Mouse (Mus musculus): ENCODE results near the gene 4930447C04Rik. TPM values are rescaled to one million over a fixed set of nuclear protein-coding genes. Genes with fewer than 3 reads are reported as not detected.

The 4930447C04Rik gene
- 3.4 and 4.5 TPM in 2 replicates for polyA plus RNA-seq (2016; fragmentation: Nextera tagmentation; extraction: Ambion mirVana)

DNA sequence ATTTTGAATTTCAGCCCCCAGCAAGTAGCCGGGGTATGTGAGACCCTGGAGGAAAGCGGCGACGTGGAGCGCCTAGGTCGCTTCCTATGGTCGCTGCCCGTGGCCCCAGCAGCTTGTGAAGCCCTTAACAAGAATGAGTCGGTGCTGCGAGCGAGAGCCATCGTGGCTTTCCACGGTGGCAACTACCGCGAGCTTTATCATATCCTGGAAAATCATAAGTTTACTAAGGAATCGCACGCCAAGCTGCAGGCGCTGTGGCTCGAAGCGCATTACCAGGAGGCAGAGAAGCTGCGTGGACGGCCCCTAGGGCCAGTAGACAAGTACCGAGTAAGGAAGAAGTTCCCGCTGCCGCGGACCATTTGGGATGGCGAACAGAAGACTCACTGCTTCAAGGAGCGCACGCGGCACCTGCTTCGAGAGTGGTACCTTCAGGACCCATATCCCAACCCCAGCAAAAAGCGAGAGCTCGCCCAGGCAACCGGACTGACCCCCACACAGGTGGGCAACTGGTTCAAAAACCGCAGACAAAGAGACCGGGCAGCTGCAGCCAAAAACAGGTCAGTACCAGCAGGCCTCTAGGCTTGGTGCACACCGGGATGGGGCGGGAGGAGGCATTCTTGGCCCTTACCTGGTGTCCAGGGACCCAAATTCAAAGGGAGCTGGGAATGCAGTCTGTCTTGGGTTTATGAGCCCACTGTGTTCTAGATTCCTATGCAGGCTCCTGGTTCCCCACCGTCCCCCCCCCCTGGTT, at the start of gene 4930447C04Rik:
TSS of gene 4930447C04Rik (minus strand) at position 704 of the 751 bp plus-strand sequence.
- Histone ChIP-seq H3K36me3 (no peaks in the 10 kb centered on the region), H3K4me2 (peak within 1 kb of the TSS; percentile 60), H3K27ac (ENCODE audit: poor library complexity, severe bottlenecking) (no peak within 1 kb of the TSS), H3K9me3 (replicated peaks) (no peaks in the 10 kb centered on the region), H3K4me3 (peak within 1 kb of the TSS; percentile 35), H3K9ac (no peak within 1 kb of the TSS), H3K4me1 (replicated peaks) (peaks cover 9% of the 10 kb centered on the region; the same call in 1 of the 2 replicates), H3K27me3 (replicated peaks) (peaks cover 83% of the 10 kb centered on the region)
- WGBS = 2% methylated on average over 39 of the region's 39 CpGs
- no peak for ATAC-seq (ENCODE audit: insufficient number of reproducible peaks, low FRiP score)

DNA sequence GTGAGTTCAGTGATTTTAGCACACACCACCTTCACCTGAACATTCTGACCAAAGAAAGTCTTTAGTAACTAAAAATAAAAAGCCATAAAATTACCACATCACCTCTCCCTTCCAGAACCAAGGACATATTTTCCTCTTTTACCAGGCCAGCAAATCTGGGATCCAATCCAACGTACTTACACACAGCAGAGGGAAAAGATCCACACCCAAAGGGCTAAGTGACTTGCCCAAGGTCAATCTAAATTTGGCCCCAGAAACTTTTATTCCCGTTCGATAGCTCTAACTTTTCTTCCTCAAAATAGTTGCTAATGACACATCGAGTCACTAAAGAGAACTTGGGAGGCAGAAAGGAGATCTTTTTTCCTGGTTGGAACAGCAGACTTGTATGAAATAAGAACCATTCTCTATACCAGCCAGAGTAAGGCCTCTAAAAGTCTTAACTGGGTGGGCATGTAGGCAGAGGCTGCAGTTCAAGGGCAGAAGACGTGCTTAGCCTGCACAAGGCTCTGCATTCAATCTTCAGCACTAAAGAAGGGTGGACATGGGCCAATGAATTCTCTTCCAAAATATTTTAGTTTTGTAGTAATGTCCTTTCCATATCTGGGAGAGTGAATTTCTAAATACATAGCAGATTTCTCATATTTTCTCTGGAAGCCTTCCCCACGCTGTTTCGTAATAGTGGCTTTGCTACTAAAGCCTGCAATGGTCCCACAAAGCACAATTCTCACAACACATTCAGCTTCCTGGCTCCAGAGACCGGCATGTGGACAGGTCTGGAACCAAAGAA, 42.7 kb upstream of the 4930447C04Rik start:
- H3K9me3 ChIP-seq (replicated peaks) = peaks cover 5% of the 10 kb centered on the region; the same call in 1 of the 2 replicates
- 0 out of 2 replicates have a peak, but pooled peaks cover 3% of the 10 kb centered on the region for H3K4me1 ChIP-seq (replicated peaks)
- H3K36me3 ChIP-seq = no peaks in the 10 kb centered on the region
- H3K9ac ChIP-seq = no peak overlapping the region
- no peak for ATAC-seq (ENCODE audit: insufficient number of reproducible peaks, low FRiP score)
- H3K27me3 ChIP-seq (replicated peaks) = no peaks in the 10 kb centered on the region
- whole genome bisulfite sequencing = 67% methylated on average over 8 of the region's 8 CpGs
- no peak overlapping the region for H3K27ac ChIP-seq (ENCODE audit: poor library complexity, severe bottlenecking)
- H3K4me2 ChIP-seq = no peak overlapping the region
- H3K4me3 ChIP-seq = no peak overlapping the region

DNA sequence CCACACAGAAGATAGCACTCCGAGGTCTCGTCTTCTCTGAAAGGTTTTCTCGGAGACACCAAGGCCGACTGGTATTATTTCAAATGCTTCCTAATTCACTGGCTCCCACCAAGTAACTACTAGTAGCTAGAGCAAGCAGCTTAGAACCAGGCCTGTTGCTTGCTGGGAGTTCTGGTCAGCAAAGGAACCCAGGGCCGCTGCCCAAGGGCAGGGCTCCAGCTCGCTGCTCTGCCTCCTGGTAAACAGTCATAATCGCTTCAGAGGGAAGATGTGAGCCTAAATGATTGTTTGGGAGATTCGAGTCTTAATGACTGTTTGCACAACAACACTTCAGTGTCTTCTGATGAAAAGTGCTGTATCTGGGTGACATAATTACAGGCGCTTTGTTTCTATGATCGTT, 42.0 kb upstream of the 4930447C04Rik start:
- 74% methylated on average over 10 of the region's 10 CpGs for WGBS
- 0 out of 2 replicates have a peak, but pooled peaks cover 3% of the 10 kb centered on the region for H3K4me1 ChIP-seq (replicated peaks)
- H3K27me3 ChIP-seq (replicated peaks) = no peaks in the 10 kb centered on the region
- no peak overlapping the region for H3K4me3 ChIP-seq
- peaks cover 5% of the 10 kb centered on the region; the same call in 1 of the 2 replicates for H3K9me3 ChIP-seq (replicated peaks)
- no peak overlapping the region for H3K4me2 ChIP-seq
- ATAC-seq (ENCODE audit: insufficient number of reproducible peaks, low FRiP score) = no peak
- H3K9ac ChIP-seq = no peak overlapping the region
- no peaks in the 10 kb centered on the region for H3K36me3 ChIP-seq
- H3K27ac ChIP-seq (ENCODE audit: poor library complexity, severe bottlenecking) = no peak overlapping the region

DNA sequence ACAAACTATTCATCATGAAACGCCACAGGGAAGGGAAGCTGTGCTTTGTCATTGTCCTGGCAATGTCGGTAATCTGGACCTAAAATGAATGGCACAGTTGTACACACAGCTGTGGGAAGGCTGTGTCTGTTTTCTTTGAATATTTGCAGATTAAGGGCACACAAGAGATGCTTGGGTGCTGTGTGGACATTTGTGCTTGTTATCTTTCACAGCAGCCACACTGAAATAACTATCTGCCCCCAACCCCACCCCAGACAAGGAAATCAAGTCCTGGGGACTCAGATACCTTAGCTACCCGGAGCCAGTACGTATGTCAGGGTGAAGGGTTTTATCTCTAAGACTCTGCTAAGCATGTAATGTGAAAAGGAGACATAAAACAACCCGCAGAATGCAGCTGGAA, 38.7 kb upstream of the 4930447C04Rik start:
- Histone ChIP-seq H3K27ac (ENCODE audit: poor library complexity, severe bottlenecking) (no peak overlapping the region), H3K9ac (no peak overlapping the region), H3K4me1 (replicated peaks) (peaks cover 9% of the 10 kb centered on the region; the same call in 1 of the 2 replicates), H3K4me3 (no peak overlapping the region), H3K9me3 (replicated peaks) (no peaks in the 10 kb centered on the region), H3K36me3 (no peaks in the 10 kb centered on the region), H3K4me2 (no peak overlapping the region), H3K27me3 (replicated peaks) (no peaks in the 10 kb centered on the region; the same call in 1 of the 2 replicates)
- ATAC-seq (ENCODE audit: insufficient number of reproducible peaks, low FRiP score) = no peak
- 42% methylated on average over 5 of the region's 5 CpGs for WGBS

DNA sequence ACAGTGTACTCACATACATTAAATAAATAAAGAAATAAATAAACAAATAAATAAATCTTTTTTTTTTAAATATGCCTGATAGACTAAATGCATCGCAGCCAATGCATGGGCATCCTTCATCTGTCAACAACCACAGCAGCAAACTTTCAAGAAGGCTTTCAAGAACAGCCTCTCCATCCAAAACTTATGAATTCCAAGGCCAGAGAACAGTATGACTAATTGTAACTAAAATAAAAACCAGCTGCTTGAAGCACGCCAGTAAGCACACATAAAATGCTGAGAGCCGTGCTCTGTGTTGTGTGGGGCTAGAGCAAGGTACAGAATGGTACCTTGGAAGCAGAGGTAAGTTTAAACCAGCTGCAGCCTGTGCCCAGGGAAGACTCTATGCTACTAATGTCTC, 37.3 kb upstream of the 4930447C04Rik start:
- 76% methylated on average over 3 of the region's 3 CpGs for WGBS
- peaks cover 9% of the 10 kb centered on the region; the same call in 1 of the 2 replicates for H3K4me1 ChIP-seq (replicated peaks)
- no peaks in the 10 kb centered on the region for H3K36me3 ChIP-seq
- H3K4me2 ChIP-seq = no peak overlapping the region
- H3K27me3 ChIP-seq (replicated peaks) = peaks cover 7% of the 10 kb centered on the region; the same call in 1 of the 2 replicates
- no peak overlapping the region for H3K27ac ChIP-seq (ENCODE audit: poor library complexity, severe bottlenecking)
- no peak for ATAC-seq (ENCODE audit: insufficient number of reproducible peaks, low FRiP score)
- no peaks in the 10 kb centered on the region for H3K9me3 ChIP-seq (replicated peaks)
- no peak overlapping the region for H3K4me3 ChIP-seq
- no peak overlapping the region for H3K9ac ChIP-seq

DNA sequence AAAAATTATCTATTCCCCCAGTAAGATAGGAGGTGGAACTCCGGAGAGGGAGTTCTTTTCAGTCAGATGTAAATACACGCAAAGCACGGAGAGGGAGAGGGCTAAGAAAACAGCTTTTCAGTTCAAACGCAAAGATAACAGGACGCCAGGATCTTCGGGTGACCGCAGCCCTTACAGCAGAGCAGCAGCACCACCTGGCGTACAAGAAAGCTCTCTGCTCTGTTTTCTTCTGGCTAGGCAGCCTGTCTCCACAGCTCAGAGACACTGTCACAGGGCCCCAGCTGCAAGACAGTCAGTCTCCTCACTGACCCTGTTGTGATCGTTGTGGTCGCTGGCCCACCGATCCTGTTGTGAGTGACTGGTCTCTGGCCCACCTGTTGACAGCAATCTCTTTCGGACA, 36.1 kb upstream of the 4930447C04Rik start:
- H3K36me3 ChIP-seq = no peaks in the 10 kb centered on the region
- H3K4me2 ChIP-seq = peak overlapping the region; percentile 76
- 1% methylated on average over 12 of the region's 12 CpGs for WGBS
- peaks cover 9% of the 10 kb centered on the region; the same call in 1 of the 2 replicates for H3K4me1 ChIP-seq (replicated peaks)
- ATAC-seq (ENCODE audit: insufficient number of reproducible peaks, low FRiP score) = peak; percentile 67
- H3K9ac ChIP-seq = peak overlapping the region; percentile 60; the same call in 1 of the 2 replicates
- H3K27me3 ChIP-seq (replicated peaks) = peaks cover 7% of the 10 kb centered on the region; the same call in 1 of the 2 replicates
- peak overlapping the region; percentile 46 for H3K4me3 ChIP-seq
- H3K9me3 ChIP-seq (replicated peaks) = no peaks in the 10 kb centered on the region
- no peak overlapping the region for H3K27ac ChIP-seq (ENCODE audit: poor library complexity, severe bottlenecking)

DNA sequence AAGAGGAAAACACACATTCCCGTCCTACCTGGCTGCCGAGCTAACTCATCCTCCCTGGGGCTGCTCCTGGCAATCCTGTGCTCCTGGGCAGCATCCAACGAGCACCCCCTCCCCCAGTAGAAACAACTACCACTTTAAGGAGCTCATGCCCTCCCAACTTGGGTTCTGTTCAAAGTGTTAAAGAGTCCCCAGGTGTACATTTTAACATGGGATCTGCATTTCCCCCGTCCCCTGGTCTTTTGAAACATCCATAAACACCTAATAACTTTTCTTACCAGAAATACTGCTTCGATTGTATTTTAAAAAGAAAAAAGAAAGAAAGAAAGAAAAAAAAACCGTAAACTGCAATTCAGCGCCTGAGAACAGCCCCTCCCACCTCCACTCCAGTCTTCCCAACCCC, 35.6 kb upstream of the 4930447C04Rik start:
- 4% methylated on average over 7 of the region's 7 CpGs for WGBS

DNA sequence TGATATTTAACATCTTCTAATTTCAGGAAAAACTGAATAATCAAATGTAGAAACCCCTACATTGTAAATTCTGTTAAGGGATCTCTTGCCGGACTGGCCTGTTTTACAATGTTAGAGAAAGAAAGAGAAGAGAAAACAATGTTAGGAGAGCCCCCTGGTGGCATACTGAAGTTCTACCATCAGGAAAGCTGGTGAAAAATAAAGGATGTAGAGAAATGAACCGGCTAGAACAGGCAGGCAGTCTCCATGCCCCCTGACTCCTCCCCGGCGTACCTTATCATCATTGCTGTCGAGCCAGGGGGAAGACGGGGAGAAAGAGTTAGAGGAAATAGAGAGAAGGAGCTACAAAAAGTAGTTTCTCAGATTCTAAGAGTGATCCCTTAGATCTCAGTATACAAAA, 32.6 kb upstream of the 4930447C04Rik start:
- no peaks in the 10 kb centered on the region for H3K36me3 ChIP-seq
- ATAC-seq (ENCODE audit: insufficient number of reproducible peaks, low FRiP score) = no peak
- no peaks in the 10 kb centered on the region for H3K9me3 ChIP-seq (replicated peaks)
- 3% methylated on average over 6 of the region's 6 CpGs for WGBS
- no peak overlapping the region for H3K4me3 ChIP-seq
- peaks cover 13% of the 10 kb centered on the region for H3K27me3 ChIP-seq (replicated peaks)
- no peak overlapping the region for H3K9ac ChIP-seq
- H3K27ac ChIP-seq (ENCODE audit: poor library complexity, severe bottlenecking) = no peak overlapping the region
- H3K4me2 ChIP-seq = no peak overlapping the region
- peaks cover 6% of the 10 kb centered on the region; the same call in 1 of the 2 replicates for H3K4me1 ChIP-seq (replicated peaks)

More for the DNA sequence above, 35.6 kb upstream of the 4930447C04Rik start:
- Histone ChIP-seq H3K4me1 (replicated peaks) (peaks cover 9% of the 10 kb centered on the region; the same call in 1 of the 2 replicates), H3K9ac (peak overlapping the region; percentile 60), H3K4me3 (peak overlapping the region; percentile 46), H3K36me3 (no peaks in the 10 kb centered on the region), H3K27me3 (replicated peaks) (peaks cover 10% of the 10 kb centered on the region), H3K9me3 (replicated peaks) (no peaks in the 10 kb centered on the region), H3K4me2 (peak overlapping the region; percentile 76), H3K27ac (ENCODE audit: poor library complexity, severe bottlenecking) (no peak overlapping the region)
- ATAC-seq (ENCODE audit: insufficient number of reproducible peaks, low FRiP score) = no peak

DNA sequence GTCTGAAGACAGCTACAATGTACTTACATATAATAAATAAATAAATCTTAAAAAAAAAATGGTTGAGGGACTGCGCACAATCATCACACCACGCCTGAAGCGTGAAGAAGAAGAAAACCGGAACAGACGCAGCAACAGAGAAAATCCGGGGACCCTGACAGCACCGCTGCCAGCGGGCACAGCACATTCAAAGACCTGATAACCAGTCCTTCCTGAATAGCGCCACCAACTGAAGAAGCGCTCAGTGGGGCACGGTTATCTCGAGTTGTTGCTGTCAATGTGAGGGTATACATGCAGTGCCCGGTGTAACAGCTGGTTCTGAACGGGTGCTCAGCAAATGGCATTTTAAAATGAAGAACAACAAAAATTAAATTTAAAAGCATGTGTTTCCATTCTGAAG, 30.0 kb upstream of the 4930447C04Rik start:
- peaks cover 13% of the 10 kb centered on the region for H3K27me3 ChIP-seq (replicated peaks)
- no peak overlapping the region for H3K4me3 ChIP-seq
- WGBS = 55% methylated on average over 14 of the region's 14 CpGs
- no peak for ATAC-seq (ENCODE audit: insufficient number of reproducible peaks, low FRiP score)
- H3K4me1 ChIP-seq (replicated peaks) = peaks cover under 1% of the 10 kb centered on the region; the same call in 1 of the 2 replicates
- no peaks in the 10 kb centered on the region for H3K9me3 ChIP-seq (replicated peaks)
- H3K36me3 ChIP-seq = no peaks in the 10 kb centered on the region
- no peak overlapping the region for H3K27ac ChIP-seq (ENCODE audit: poor library complexity, severe bottlenecking)
- no peak overlapping the region for H3K9ac ChIP-seq
- no peak overlapping the region for H3K4me2 ChIP-seq

DNA sequence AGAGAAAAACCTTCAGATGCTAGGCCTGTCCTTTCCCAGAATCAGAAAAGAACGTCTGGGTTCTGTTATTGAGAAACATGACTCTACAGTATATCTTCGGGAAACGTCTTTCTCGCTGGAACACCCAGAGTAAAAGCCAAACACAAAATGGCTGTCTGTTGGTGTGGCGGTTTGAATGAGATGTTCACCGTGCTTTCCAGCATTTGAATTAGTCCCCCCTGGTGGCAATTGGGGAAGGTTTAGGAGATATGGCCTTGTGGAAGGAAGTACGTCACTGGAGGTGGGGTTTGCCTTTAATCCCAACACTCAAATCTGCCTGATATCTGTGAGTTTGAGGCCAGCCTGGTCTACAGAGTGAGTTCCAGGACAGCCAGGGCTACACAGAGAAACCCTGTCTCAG, 27.0 kb upstream of the 4930447C04Rik start:
- WGBS = 80% methylated on average over 7 of the region's 7 CpGs
- H3K4me3 ChIP-seq = no peak overlapping the region
- H3K4me1 ChIP-seq (replicated peaks) = no peaks in the 10 kb centered on the region
- H3K27ac ChIP-seq (ENCODE audit: poor library complexity, severe bottlenecking) = no peak overlapping the region
- ATAC-seq (ENCODE audit: insufficient number of reproducible peaks, low FRiP score) = no peak
- peaks cover 6% of the 10 kb centered on the region for H3K27me3 ChIP-seq (replicated peaks)
- no peaks in the 10 kb centered on the region for H3K9me3 ChIP-seq (replicated peaks)
- H3K9ac ChIP-seq = no peak overlapping the region
- H3K4me2 ChIP-seq = no peak overlapping the region
- H3K36me3 ChIP-seq = no peaks in the 10 kb centered on the region

DNA sequence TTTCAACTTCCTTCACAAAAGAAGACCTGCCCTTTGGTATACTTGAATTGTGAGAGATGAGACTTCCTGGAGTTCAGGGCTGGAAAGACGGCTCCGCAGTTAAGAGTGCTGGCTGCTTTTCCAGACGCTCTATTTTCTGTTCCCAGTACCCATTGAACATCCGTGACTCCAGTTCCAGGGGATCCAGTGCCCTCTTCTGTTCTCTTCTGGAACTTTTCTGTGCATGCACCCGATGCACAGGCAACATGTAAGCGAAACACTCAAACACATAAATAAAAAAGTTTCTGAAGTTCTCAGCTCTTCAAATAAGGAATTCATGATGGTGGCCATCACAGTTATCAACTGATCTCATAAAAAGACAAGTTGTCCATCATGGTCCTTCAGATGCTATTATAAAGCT, 22.2 kb upstream of the 4930447C04Rik start:
- H3K4me1 ChIP-seq (replicated peaks) = no peaks in the 10 kb centered on the region
- no peak for ATAC-seq (ENCODE audit: insufficient number of reproducible peaks, low FRiP score)
- 59% methylated on average over 6 of the region's 6 CpGs for WGBS
- no peak overlapping the region for H3K9ac ChIP-seq
- 0 out of 2 replicates have a peak, but pooled peaks cover 5% of the 10 kb centered on the region for H3K9me3 ChIP-seq (replicated peaks)
- H3K4me3 ChIP-seq = no peak overlapping the region
- H3K27ac ChIP-seq (ENCODE audit: poor library complexity, severe bottlenecking) = no peak overlapping the region
- no peak overlapping the region for H3K4me2 ChIP-seq
- H3K36me3 ChIP-seq = no peaks in the 10 kb centered on the region
- no peaks in the 10 kb centered on the region for H3K27me3 ChIP-seq (replicated peaks)
